Mouse (Mus musculus): ENCODE results near the gene Grap. TPM values are rescaled to one million over a fixed set of nuclear protein-coding genes. Genes with fewer than 3 reads are reported as not detected.

The Grap gene
- polyA plus RNA-seq, 1 experiment: 5.8 TPM

GRCm38 (mm10) chr11:61705581-61705980 is 52.5 kb downstream of the Grap start:
- no peaks in the 10 kb centered on the region for H3K4me1 ChIP-seq (ENCODE audit: control insufficient read depth, insufficient read depth, insufficient read length, low read length)
- H3K4me3 ChIP-seq (ENCODE audit: insufficient read depth, low read depth, low read length): no peak overlapping the region
- no peak overlapping the region for H3K27ac ChIP-seq (replicated peaks; ENCODE audit: low read depth, low read length)

- no peak overlapping the region for H3K4me3 ChIP-seq (ENCODE audit: insufficient read depth, low read depth, low read length)
- no peaks in the 10 kb centered on the region for H3K4me1 ChIP-seq (ENCODE audit: control insufficient read depth, insufficient read depth, insufficient read length, low read length)
- no peak overlapping the region for H3K27ac ChIP-seq (replicated peaks; ENCODE audit: low read depth, low read length)
These were observed 53.2 kb downstream of the Grap start for GRCm38 (mm10) chr11:61706232-61706631.

GRCm38 (mm10) chr11:61708928-61709327 is 55.9 kb downstream of the Grap start:
- no peak overlapping the region for H3K4me3 ChIP-seq (ENCODE audit: insufficient read depth, low read depth, low read length)
- H3K27ac ChIP-seq (replicated peaks; ENCODE audit: low read depth, low read length): no peak overlapping the region
- no peaks in the 10 kb centered on the region for H3K4me1 ChIP-seq (ENCODE audit: control insufficient read depth, insufficient read depth, insufficient read length, low read length)

- no peaks in the 10 kb centered on the region for H3K4me1 ChIP-seq (ENCODE audit: control insufficient read depth, insufficient read depth, insufficient read length, low read length)
- H3K27ac ChIP-seq (replicated peaks; ENCODE audit: low read depth, low read length): no peak overlapping the region
- no peak overlapping the region for H3K4me3 ChIP-seq (ENCODE audit: insufficient read depth, low read depth, low read length)
These were observed 60.2 kb downstream of the Grap start for GRCm38 (mm10) chr11:61713157-61713855.

GRCm38 (mm10) chr11:61714346-61715117 is 61.5 kb downstream of the Grap start:
- Histone ChIP-seq H3K4me3 (ENCODE audit: insufficient read depth, low read depth, low read length) (no peak overlapping the region), H3K4me1 (ENCODE audit: control insufficient read depth, insufficient read depth, insufficient read length, low read length) (no peaks in the 10 kb centered on the region), H3K27ac (replicated peaks; ENCODE audit: low read depth, low read length) (no peak overlapping the region)

- Histone ChIP-seq H3K27ac (replicated peaks; ENCODE audit: low read depth, low read length) (no peak overlapping the region), H3K4me1 (ENCODE audit: control insufficient read depth, insufficient read depth, insufficient read length, low read length) (no peaks in the 10 kb centered on the region), H3K4me3 (ENCODE audit: insufficient read depth, low read depth, low read length) (no peak overlapping the region)
These were observed 62.1 kb downstream of the Grap start for GRCm38 (mm10) chr11:61715130-61715529.

- no peak overlapping the region for H3K4me3 ChIP-seq (ENCODE audit: insufficient read depth, low read depth, low read length)
- H3K27ac ChIP-seq (replicated peaks; ENCODE audit: low read depth, low read length): no peak overlapping the region
- no peaks in the 10 kb centered on the region for H3K4me1 ChIP-seq (ENCODE audit: control insufficient read depth, insufficient read depth, insufficient read length, low read length)
These were observed 64.9 kb downstream of the Grap start for GRCm38 (mm10) chr11:61717990-61718389.

- Histone ChIP-seq H3K27ac (replicated peaks; ENCODE audit: low read depth, low read length) (no peak overlapping the region), H3K4me3 (ENCODE audit: insufficient read depth, low read depth, low read length) (no peak overlapping the region), H3K4me1 (ENCODE audit: control insufficient read depth, insufficient read depth, insufficient read length, low read length) (no peaks in the 10 kb centered on the region)
These were observed 66.3 kb downstream of the Grap start for GRCm38 (mm10) chr11:61719387-61719786.

- Histone ChIP-seq H3K27ac (replicated peaks; ENCODE audit: low read depth, low read length) (no peak overlapping the region), H3K4me1 (ENCODE audit: control insufficient read depth, insufficient read depth, insufficient read length, low read length) (no peaks in the 10 kb centered on the region), H3K4me3 (ENCODE audit: insufficient read depth, low read depth, low read length) (no peak overlapping the region)
These were observed 66.8 kb downstream of the Grap start for GRCm38 (mm10) chr11:61719826-61720225.

- H3K4me1 ChIP-seq (ENCODE audit: control insufficient read depth, insufficient read depth, insufficient read length, low read length): no peaks in the 10 kb centered on the region
These were observed 67.6 kb downstream of the Grap start, which contains the start of gene Slc5a10 for GRCm38 (mm10) chr11:61720636-61721035. Gene Slc5a10, minus strand, starts transcription at chr11:61720826.

GRCm38 (mm10) chr11:61722077-61722476 is 69.0 kb downstream of the Grap start:
- no peak overlapping the region for H3K27ac ChIP-seq (replicated peaks; ENCODE audit: low read depth, low read length)

More at GRCm38 (mm10) chr11:61720636-61721035, 67.6 kb downstream of the Grap start, which contains the start of gene Slc5a10:
- Histone ChIP-seq H3K4me3 (ENCODE audit: insufficient read depth, low read depth, low read length) (no peak within 1 kb of the TSS), H3K27ac (replicated peaks; ENCODE audit: low read depth, low read length) (no peak within 1 kb of the TSS)

More at GRCm38 (mm10) chr11:61722077-61722476, 69.0 kb downstream of the Grap start:
- no peaks in the 10 kb centered on the region for H3K4me1 ChIP-seq (ENCODE audit: control insufficient read depth, insufficient read depth, insufficient read length, low read length)
- H3K4me3 ChIP-seq (ENCODE audit: insufficient read depth, low read depth, low read length): no peak overlapping the region

Other genes with a start within 250 kb of the Grap start
- not detected in 2 replicates for gene Rnf112, start 199.1 kb upstream of the Grap start, polyA plus RNA-seq (2012; ENCODE audit: insufficient read depth, insufficient read length, missing spikeins)
- gene Mfap4, start 167.8 kb upstream of the Grap start, polyA plus RNA-seq (2012; ENCODE audit: insufficient read depth, insufficient read length, missing spikeins): 1.8 and 2.0 TPM in 2 replicates
- 3.0 and 3.7 TPM in 2 replicates for gene Mapk7, start 158.9 kb upstream of the Grap start, polyA plus RNA-seq (2012; ENCODE audit: insufficient read depth, insufficient read length, missing spikeins)
- gene B9d1, start 148.1 kb upstream of the Grap start, polyA plus RNA-seq (2012; ENCODE audit: insufficient read depth, insufficient read length, missing spikeins): 7.5 and 8.2 TPM in 2 replicates
- gene Epn2, start 73.6 kb upstream of the Grap start, polyA plus RNA-seq (2012; ENCODE audit: insufficient read depth, insufficient read length, missing spikeins): 20.2 and 29.1 TPM in 2 replicates
- gene Fam83g, start 30.8 kb downstream of the Grap start, polyA plus RNA-seq (2012; ENCODE audit: insufficient read depth, insufficient read length, missing spikeins): 0.63 and 1.1 TPM in 2 replicates
- gene Slc5a10, start 67.6 kb downstream of the Grap start, polyA plus RNA-seq (2012; ENCODE audit: insufficient read depth, insufficient read length, missing spikeins): not detected in 2 replicates
- gene Prpsap2, start 108.8 kb downstream of the Grap start, polyA plus RNA-seq (2012; ENCODE audit: insufficient read depth, insufficient read length, missing spikeins): 22.0 and 28.2 TPM in 2 replicates
- 15.5 and 21.6 TPM in 2 replicates for gene Ulk2, start 201.8 kb downstream of the Grap start, polyA plus RNA-seq (2012; ENCODE audit: insufficient read depth, insufficient read length, missing spikeins)